Mouse (Mus musculus): ENCODE measurements around the gene Hspb8. TPM values are rescaled to one million over a fixed set of nuclear protein-coding genes. Genes with fewer than 3 reads are reported as not detected.
"Not testable (repeated sequence)": the region's sequence is repeated elsewhere in the genome, so short reads cannot be mapped to it uniquely, and the experiment has no call there.

Gene Hspb8
- total and polyA plus RNA-seq, 3 experiments: not detected

GRCm38 (mm10) chr5:116432871-116433270 lies 10.2 kb upstream of the Hspb8 start:
- Histone ChIP-seq H3K79me2 (ENCODE audit: control insufficient read depth, insufficient read depth, low read length, poor library complexity) (no peaks in the 10 kb centered on the region), H3K9me3 (replicated peaks; ENCODE audit: insufficient read depth, low read length) (no peaks in the 10 kb centered on the region), H3K4me3 (ENCODE audit: control insufficient read depth in 1 of 2, insufficient read depth in 1 of 2, low read depth in 2 of 2, low read length in 2 of 2) (no peak overlapping the region), H3K36me3 (ENCODE audit: control insufficient read depth in 1 of 2, insufficient read depth in 2 of 2, low read length in 2 of 2) (no peaks in the 10 kb centered on the region), H3K27me3 (ENCODE audit: control insufficient read depth in 1 of 2, insufficient read depth in 2 of 2, low read length in 2 of 2) (no peaks in the 10 kb centered on the region), H3K4me1 (ENCODE audit: control insufficient read depth in 1 of 2, insufficient read depth in 2 of 2, low read length in 2 of 2) (no peaks in the 10 kb centered on the region), H3K27ac (ENCODE audit: control insufficient read depth, low read depth, low read length) (no peak overlapping the region), H3K9ac (ENCODE audit: control insufficient read depth, low read depth, low read length, poor library complexity, severe bottlenecking) (no peak overlapping the region)
- DNase-seq (ENCODE audit: low read depth, low spot score): no peak
- no peak for TF ChIP-seq MYB (IDR thresholded peaks at IDR 0.05; ENCODE audit: low read depth, low read length)
- TF ChIP-seq ZKSCAN1 (IDR thresholded peaks at IDR 0.05; ENCODE audit: low read depth, low read length): no peak
- TF ChIP-seq ZC3H11A (IDR thresholded peaks at IDR 0.05; ENCODE audit: low read depth, low read length): no peak
- TF ChIP-seq CTCF (IDR thresholded peaks at IDR 0.05 in 2 of 3, conservative IDR thresholded peaks at IDR 0.05 in 1 of 3; ENCODE audit: control insufficient read depth in 1 of 3, insufficient read depth in 1 of 3, low read depth in 2 of 3, low read length in 3 of 3, poor library complexity in 1 of 3, severe bottlenecking in 1 of 3): no peak
- TF ChIP-seq TBP (IDR thresholded peaks at IDR 0.05; ENCODE audit: low read depth, low read length): no peak
- TF ChIP-seq SIN3A (IDR thresholded peaks at IDR 0.05; ENCODE audit: low read length): no peak
- TF ChIP-seq HCFC1 (IDR thresholded peaks at IDR 0.05; ENCODE audit: low read depth, low read length): no peak
- TF ChIP-seq JUND (IDR thresholded peaks at IDR 0.05; ENCODE audit: low read depth, low read length): no peak

- H3K79me2 ChIP-seq (ENCODE audit: control insufficient read depth, insufficient read depth, low read length, poor library complexity): no peaks in the 10 kb centered on the region
- no peaks in the 10 kb centered on the region for H3K27me3 ChIP-seq (ENCODE audit: control insufficient read depth in 1 of 2, insufficient read depth in 2 of 2, low read length in 2 of 2)
- no peak for TF ChIP-seq MYC (IDR thresholded peaks at IDR 0.05; ENCODE audit: low read depth, low read length)
- TF ChIP-seq POLR2AphosphoS2 (IDR thresholded peaks at IDR 0.05; ENCODE audit: low read length): no peak
- TF ChIP-seq TBP (IDR thresholded peaks at IDR 0.05; ENCODE audit: low read depth, low read length): no peak
- TF ChIP-seq E2F4 (IDR thresholded peaks at IDR 0.05; ENCODE audit: borderline replicate concordance, low read depth, low read length): no peak
- no peaks in the 10 kb centered on the region for H3K9me3 ChIP-seq (replicated peaks; ENCODE audit: insufficient read depth, low read length)
- no peak overlapping the region for H3K27ac ChIP-seq (ENCODE audit: control insufficient read depth, low read depth, low read length)
- H3K4me1 ChIP-seq (ENCODE audit: control insufficient read depth in 1 of 2, insufficient read depth in 2 of 2, low read length in 2 of 2): no peaks in the 10 kb centered on the region
- no peak for DNase-seq (ENCODE audit: low read depth, low spot score)
- no peaks in the 10 kb centered on the region for H3K36me3 ChIP-seq (ENCODE audit: control insufficient read depth in 1 of 2, insufficient read depth in 2 of 2, low read length in 2 of 2)
- no peak overlapping the region for H3K4me3 ChIP-seq (ENCODE audit: control insufficient read depth in 1 of 2, insufficient read depth in 1 of 2, low read depth in 2 of 2, low read length in 2 of 2)
- H3K9ac ChIP-seq (ENCODE audit: control insufficient read depth, low read depth, low read length, poor library complexity, severe bottlenecking): no peak overlapping the region
Measured at GRCm38 (mm10) chr5:116426701-116427100, 4.0 kb upstream of the Hspb8 start.

- not testable (repeated sequence) for H3K36me3 ChIP-seq (ENCODE audit: control insufficient read depth in 1 of 2, insufficient read depth in 2 of 2, low read length in 2 of 2); H3K4me1 ChIP-seq (ENCODE audit: control insufficient read depth in 1 of 2, insufficient read depth in 2 of 2, low read length in 2 of 2); H3K4me3 ChIP-seq (ENCODE audit: control insufficient read depth in 1 of 2, insufficient read depth in 1 of 2, low read depth in 2 of 2, low read length in 2 of 2); H3K9me3 ChIP-seq (replicated peaks; ENCODE audit: insufficient read depth, low read length); H3K9ac ChIP-seq (ENCODE audit: control insufficient read depth, low read depth, low read length, poor library complexity, severe bottlenecking); H3K79me2 ChIP-seq (ENCODE audit: control insufficient read depth, insufficient read depth, low read length, poor library complexity); H3K27me3 ChIP-seq (ENCODE audit: control insufficient read depth in 1 of 2, insufficient read depth in 2 of 2, low read length in 2 of 2); DNase-seq (ENCODE audit: low read depth, low spot score); H3K27ac ChIP-seq (ENCODE audit: control insufficient read depth, low read depth, low read length)
Measured at GRCm38 (mm10) chr5:116425709-116426108, 3.0 kb upstream of the Hspb8 start.

Measured in MEL (cell line).